Mouse (Mus musculus) midbrain, embryonic 15.5 days (tissue): ENCODE measurements around the gene Arhgap15. TPM values are rescaled to one million over a fixed set of nuclear protein-coding genes. Genes with fewer than 3 reads are reported as not detected.

Experiments used
- ATAC-seq: fragments of 200-750 bp; cut with Nextera tagmentation; replicated peaks from 2 replicates; pipeline ENCODE4 v1.8.0; 2017; ENCODE audit warnings: moderate TSS enrichment
- H3K27ac ChIP-seq: fragments of 300-500 bp; sonication (generic); 2 replicates; pipeline ENCODE4 v1.5.1; 2015; ENCODE audit warnings: mild to moderate bottlenecking, inconsistent platforms
- H3K27me3 ChIP-seq: fragments of 300-500 bp; sonication (generic); replicated peaks from 2 replicates; pipeline ENCODE4 v1.6.1; 2015; ENCODE audit warnings: inconsistent platforms
- H3K36me3 ChIP-seq: fragments of 300-500 bp; sonication (generic); replicated peaks from 2 replicates; pipeline ENCODE4 v1.6.1; 2015; ENCODE audit warnings: inconsistent platforms
- H3K4me1 ChIP-seq: fragments of 300-500 bp; sonication (generic); 2 replicates; pipeline ENCODE4 v1.6.1; 2015; ENCODE audit warnings: inconsistent platforms
- H3K4me2 ChIP-seq: fragments of 300-500 bp; sonication (generic); 2 replicates; pipeline ENCODE4 v1.6.1; 2015; ENCODE audit warnings: inconsistent platforms, mild to moderate bottlenecking, moderate library complexity
- H3K4me3 ChIP-seq: fragments of 300-500 bp; sonication (generic); 2 replicates; pipeline ENCODE4 v1.5.1; 2015; ENCODE audit warnings: mild to moderate bottlenecking, inconsistent platforms
- H3K9ac ChIP-seq: fragments of 300-500 bp; sonication (generic); 2 replicates; pipeline ENCODE4 v1.6.1; 2015; ENCODE audit warnings: mild to moderate bottlenecking, inconsistent platforms
- H3K9me3 ChIP-seq: fragments of 300-500 bp; sonication (generic); 2 replicates; pipeline ENCODE4 v1.6.1; 2016; ENCODE audit warnings: inconsistent platforms
- WGBS: fragments of 180-500 bp; shearing (Covaris S2); methylation state at CpG from one replicate; pipeline ENCODE4 v1.1.7; 2015; ENCODE audit warnings: mixed read lengths; 5-methylcytosine and 5-hydroxymethylcytosine counted together
- polyA plus RNA-seq: library from polyadenylated mRNA; unstranded; fragments of >200 nt; fragmentation: Nextera tagmentation; extraction: Ambion mirVana; gene quantifications from 2 replicates; pipeline ENCODE4 v1.2.1, GENCODE M21; 2015

Arhgap15 gene
- polyA plus RNA-seq, 1 experiment from 2014 or later: 0.79 TPM

DNA sequence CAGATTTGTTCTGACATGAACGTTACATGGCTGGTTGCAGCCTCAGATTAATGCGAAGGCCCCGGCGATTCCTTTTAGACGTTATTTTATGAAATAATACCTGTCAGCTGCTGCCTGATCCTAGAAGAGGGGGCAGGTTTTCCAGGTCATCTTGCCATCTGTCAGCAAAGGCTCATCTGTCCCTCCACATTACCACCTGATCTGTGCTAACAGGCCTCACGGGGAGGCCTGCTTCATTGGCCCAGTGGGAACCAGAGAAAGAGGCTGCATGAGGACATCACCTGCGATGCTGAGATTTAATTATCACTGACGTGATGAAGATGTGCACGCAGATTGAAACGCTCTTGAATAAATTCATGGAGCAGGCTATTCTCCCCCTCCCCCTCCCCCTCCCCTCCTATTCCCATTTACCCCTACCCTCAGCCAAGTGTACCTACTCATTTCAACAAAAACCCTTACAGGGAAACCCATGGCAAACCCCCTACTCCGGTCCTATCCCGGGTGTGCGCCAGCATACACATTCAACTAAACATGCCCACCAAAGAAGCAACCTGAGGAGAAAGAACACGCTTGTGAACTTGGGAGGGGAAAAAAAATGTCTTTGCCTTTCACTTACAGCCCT, 268.9 kb downstream of the Arhgap15 start:
- 48% methylated on average over 14 of the region's 14 CpGs for WGBS
- H3K27ac ChIP-seq: no peak overlapping the region
- ATAC-seq: peak; percentile 80

DNA sequence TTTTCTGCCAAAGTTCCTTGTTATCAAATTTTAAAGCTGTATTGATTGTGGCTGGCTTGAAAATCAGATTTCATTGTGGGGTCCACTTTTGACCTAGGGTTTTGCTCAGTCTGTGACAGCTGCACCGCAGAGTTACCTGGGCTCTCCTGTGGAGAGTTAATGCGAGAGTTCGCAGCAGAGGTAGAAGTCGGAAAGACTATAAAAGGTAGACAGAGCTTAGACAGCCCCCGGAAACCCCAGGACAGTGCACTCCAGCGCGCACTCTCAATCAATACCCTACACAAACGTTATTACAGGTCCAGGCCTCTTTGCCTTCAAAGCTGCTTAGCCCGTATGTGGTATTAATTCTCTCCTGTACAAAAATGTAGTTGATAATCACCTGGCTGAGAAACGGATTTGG, 269.4 kb downstream of the Arhgap15 start:
- H3K27me3 ChIP-seq: no peaks in the 10 kb centered on the region
- ATAC-seq: peak; percentile 56
- H3K9ac ChIP-seq: no peak overlapping the region
- H3K4me1 ChIP-seq: 0 out of 2 replicates have a peak, but pooled peaks cover 4% of the 10 kb centered on the region
- no peaks in the 10 kb centered on the region for H3K36me3 ChIP-seq
- H3K27ac ChIP-seq: no peak overlapping the region
- H3K4me2 ChIP-seq: no peak overlapping the region
- no peak overlapping the region for H3K4me3 ChIP-seq
- 73% methylated on average over 10 of the region's 10 CpGs for WGBS
- no peaks in the 10 kb centered on the region for H3K9me3 ChIP-seq

More for the DNA sequence above, 268.9 kb downstream of the Arhgap15 start:
- Histone ChIP-seq H3K36me3 (no peaks in the 10 kb centered on the region), H3K9me3 (no peaks in the 10 kb centered on the region), H3K9ac (no peak overlapping the region), H3K4me2 (no peak overlapping the region), H3K27me3 (no peaks in the 10 kb centered on the region), H3K4me3 (no peak overlapping the region), H3K4me1 (0 out of 2 replicates have a peak, but pooled peaks cover 4% of the 10 kb centered on the region)

DNA sequence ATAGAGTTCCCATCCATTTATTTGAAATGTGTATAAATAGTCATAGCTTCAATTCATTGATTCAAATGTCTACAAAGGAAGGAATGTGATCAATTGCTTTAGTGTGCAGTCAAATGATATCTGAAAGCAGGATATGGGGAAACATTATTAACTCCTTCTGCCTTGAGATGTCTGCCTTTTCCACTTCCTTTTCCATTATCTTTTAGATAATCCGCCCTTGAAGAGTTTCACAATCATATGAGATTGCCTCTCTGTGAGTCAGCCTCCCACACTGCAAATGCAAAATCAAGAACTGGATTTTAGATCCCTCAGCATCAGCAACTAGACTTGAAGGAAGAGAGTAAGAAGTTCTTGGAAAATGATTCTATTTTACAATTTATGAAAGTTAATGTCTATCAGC, 276.1 kb downstream of the Arhgap15 start:
- Histone ChIP-seq H3K4me2 (no peak overlapping the region), H3K36me3 (no peaks in the 10 kb centered on the region), H3K27me3 (no peaks in the 10 kb centered on the region), H3K4me1 (no peaks in the 10 kb centered on the region), H3K27ac (no peak overlapping the region), H3K4me3 (no peak overlapping the region), H3K9me3 (no peaks in the 10 kb centered on the region), H3K9ac (no peak overlapping the region)
- WGBS: 78% methylated on average over 1 of the region's 1 CpGs
- ATAC-seq: no peak

DNA sequence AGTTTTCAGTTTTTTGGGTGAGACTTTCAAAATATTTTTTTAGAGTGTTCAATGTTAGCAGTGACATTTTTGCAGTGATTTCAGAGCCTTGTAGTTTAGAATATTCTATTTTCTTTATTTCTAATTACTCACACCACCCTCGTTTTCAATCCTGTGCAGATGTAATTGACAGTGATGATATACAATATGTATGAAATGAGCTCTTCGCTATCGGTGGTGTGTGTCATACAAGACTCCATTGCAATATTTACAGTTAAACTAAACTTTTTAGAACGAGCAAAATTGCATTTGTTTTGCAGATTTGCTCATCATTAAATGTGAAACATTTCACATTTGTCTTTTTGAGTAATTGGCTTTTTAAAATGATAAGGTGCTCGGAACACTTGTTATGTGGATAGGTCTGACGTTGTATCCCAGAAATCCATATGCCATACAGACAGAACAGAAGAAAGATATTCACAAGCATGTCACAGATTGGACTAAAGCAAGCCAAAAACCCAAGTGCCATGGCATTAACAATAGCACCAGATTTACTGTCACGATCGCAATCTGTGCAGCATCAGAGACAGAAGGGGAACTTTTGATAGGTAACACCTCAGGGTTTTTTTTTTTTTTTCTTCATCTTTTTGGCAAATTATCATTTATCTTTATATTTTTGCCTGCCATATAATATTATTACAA, 280.6 kb downstream of the Arhgap15 start:
- no peak for ATAC-seq
- 82% methylated on average over 8 of the region's 8 CpGs for WGBS

DNA sequence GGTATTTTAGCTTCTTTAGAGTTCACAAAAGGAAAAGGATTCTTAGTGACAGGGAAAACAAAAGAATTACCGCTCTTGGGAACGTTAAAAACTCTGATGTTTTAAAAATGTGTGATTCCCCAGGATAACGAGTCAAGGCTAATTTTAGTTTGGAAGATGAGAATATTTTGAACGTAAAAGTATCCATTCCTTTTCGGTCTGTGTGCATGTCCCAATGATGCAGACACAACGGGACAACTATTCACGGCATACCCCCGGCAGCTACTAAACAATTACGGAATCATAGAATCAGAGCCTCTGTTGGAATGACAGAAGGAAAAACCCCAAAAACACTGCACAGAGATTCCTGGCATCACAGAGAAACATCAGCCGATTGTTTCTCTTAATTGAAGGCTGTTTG, 281.2 kb downstream of the Arhgap15 start:
- Histone ChIP-seq H3K36me3 (no peaks in the 10 kb centered on the region), H3K27ac (no peak overlapping the region), H3K9me3 (no peaks in the 10 kb centered on the region), H3K9ac (no peak overlapping the region), H3K4me1 (no peaks in the 10 kb centered on the region), H3K27me3 (no peaks in the 10 kb centered on the region), H3K4me2 (no peak overlapping the region), H3K4me3 (no peak overlapping the region)
- WGBS: 91% methylated on average over 10 of the region's 10 CpGs
- no peak for ATAC-seq

More for the DNA sequence above, 280.6 kb downstream of the Arhgap15 start:
- Histone ChIP-seq H3K27ac (no peak overlapping the region), H3K36me3 (no peaks in the 10 kb centered on the region), H3K4me1 (no peaks in the 10 kb centered on the region), H3K4me2 (no peak overlapping the region), H3K9ac (no peak overlapping the region), H3K4me3 (no peak overlapping the region), H3K27me3 (no peaks in the 10 kb centered on the region), H3K9me3 (no peaks in the 10 kb centered on the region)

DNA sequence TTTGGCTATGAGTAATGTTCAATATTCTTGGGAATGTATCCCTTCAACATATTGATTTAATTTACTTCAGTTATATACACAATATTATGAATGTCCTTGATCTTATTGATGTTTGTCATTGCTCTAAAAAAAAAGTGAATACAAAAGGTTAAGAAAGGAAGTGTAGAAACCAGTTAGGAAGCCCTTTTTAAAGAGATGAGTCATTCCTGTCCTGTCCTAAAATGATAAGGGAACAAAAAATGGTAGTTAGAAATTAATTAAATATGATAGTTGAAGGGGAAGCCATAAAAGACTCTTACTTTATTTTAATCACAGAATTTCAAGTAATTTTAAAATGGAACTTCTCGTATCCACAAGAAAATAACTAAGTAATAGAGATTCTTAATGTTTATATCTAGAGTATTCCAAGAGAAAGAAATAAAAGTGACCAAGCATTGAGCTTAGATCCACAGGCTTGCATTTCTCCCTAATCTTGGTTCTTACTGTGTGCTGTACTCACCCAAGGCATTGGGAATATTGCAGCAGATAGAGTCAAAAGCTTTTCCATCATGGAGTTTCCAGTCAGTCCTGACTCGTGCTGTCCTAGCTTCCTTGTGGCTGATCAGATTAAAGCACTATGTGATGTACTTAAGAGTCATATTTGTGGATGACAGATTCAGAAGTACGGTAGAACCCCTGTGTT, 291.0 kb downstream of the Arhgap15 start:
- H3K4me2 ChIP-seq: no peak overlapping the region
- no peak for ATAC-seq
- H3K36me3 ChIP-seq: no peaks in the 10 kb centered on the region
- H3K27ac ChIP-seq: no peak overlapping the region
- H3K4me3 ChIP-seq: no peak overlapping the region
- H3K9ac ChIP-seq: no peak overlapping the region
- H3K4me1 ChIP-seq: no peaks in the 10 kb centered on the region
- no peaks in the 10 kb centered on the region for H3K27me3 ChIP-seq
- WGBS: 83% methylated on average over 3 of the region's 3 CpGs
- H3K9me3 ChIP-seq: no peaks in the 10 kb centered on the region

DNA sequence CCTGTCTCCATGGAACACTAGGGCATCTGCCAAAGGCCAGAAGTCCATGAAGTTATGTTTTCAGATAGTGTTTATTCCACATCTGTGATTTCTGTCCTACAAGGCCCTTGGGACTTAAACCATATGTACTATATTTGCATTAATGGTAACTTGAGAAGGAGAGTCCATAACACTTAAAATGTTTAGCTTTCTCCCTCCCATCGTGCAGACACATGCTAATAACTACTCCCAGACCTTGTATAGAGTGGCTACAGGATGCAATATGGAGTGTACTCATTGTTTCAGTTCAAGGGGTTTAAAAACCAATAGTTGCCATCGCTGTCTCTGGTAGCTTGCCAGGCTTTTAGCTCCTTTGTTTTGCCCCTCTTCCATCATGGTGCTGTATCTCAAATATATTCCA, 295.5 kb downstream of the Arhgap15 start:
- H3K27ac ChIP-seq: no peak overlapping the region
- H3K9ac ChIP-seq: no peak overlapping the region
- no peak for ATAC-seq
- H3K9me3 ChIP-seq: no peaks in the 10 kb centered on the region
- no peak overlapping the region for H3K4me3 ChIP-seq
- 75% methylated on average over 2 of the region's 2 CpGs for WGBS
- H3K4me1 ChIP-seq: no peaks in the 10 kb centered on the region
- no peaks in the 10 kb centered on the region for H3K36me3 ChIP-seq
- H3K27me3 ChIP-seq: no peaks in the 10 kb centered on the region
- no peak overlapping the region for H3K4me2 ChIP-seq

DNA sequence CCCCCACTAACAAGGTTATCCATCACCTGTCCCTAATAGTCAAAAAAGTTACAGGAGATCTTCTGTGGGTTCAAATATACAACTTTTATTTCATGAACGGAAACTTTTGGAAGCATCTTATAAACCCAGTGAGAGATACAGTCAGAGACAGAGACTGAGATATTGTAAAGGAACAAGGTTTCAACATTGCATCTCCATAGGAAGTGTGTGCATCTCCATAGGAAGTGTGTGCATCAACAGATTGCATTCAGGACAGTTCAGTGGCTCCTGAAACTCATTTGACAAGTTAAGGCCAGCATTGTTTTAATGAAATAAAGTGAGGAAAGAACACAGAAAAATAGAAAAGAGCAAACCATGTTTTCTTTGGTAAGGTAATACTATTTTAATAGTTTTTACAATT, 296.0 kb downstream of the Arhgap15 start:
- H3K27me3 ChIP-seq: no peaks in the 10 kb centered on the region
- no peak overlapping the region for H3K4me3 ChIP-seq
- ATAC-seq: no peak
- no peak overlapping the region for H3K4me2 ChIP-seq
- H3K9ac ChIP-seq: no peak overlapping the region
- H3K27ac ChIP-seq: no peak overlapping the region
- no peaks in the 10 kb centered on the region for H3K9me3 ChIP-seq
- H3K4me1 ChIP-seq: no peaks in the 10 kb centered on the region
- H3K36me3 ChIP-seq: no peaks in the 10 kb centered on the region
- WGBS: 96% methylated on average over 1 of the region's 1 CpGs

DNA sequence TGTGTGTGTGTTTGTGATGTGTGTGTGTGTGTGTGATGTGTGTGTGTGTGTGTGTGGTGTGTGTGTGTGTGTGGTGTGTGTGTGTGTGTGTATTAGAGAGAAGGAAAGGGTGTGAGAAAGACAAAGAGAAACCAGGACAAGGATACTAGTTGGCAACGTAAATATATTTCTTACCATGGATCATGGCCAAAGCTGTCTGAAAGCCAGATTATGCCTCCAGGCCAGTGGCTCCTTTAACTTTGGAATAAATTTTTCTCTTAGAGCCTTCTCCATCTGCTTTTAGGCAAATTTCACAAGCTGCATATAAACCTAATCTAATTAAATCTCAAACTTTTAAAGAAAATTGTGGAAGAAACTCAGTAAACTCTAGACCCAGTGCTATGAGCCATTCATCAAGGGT, 296.6 kb downstream of the Arhgap15 start:
- Histone ChIP-seq H3K4me2 (no peak overlapping the region), H3K27ac (no peak overlapping the region), H3K9me3 (no peaks in the 10 kb centered on the region), H3K4me1 (no peaks in the 10 kb centered on the region), H3K4me3 (no peak overlapping the region), H3K9ac (no peak overlapping the region), H3K36me3 (no peaks in the 10 kb centered on the region), H3K27me3 (no peaks in the 10 kb centered on the region)
- 85% methylated on average over 1 of the region's 1 CpGs for WGBS
- no peak for ATAC-seq

DNA sequence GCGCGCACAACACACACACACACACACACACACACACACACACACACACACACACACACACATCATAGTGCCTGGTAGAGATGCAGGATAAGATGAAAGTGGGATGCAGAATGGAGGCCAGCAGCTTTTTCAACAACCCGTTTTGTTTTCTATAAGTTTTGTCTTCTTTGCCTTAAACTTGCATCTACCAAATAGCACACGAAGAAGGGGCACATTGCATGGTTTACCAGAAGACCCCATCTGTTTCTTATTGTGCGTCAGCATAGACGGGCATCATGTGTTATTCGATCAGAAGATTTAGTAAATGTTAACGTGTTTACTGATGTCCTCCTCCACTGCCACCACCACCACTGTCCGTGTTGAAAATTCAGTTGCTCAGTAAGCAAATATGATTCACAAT, 311.7 kb downstream of the Arhgap15 start:
- H3K27me3 ChIP-seq: no peaks in the 10 kb centered on the region
- H3K4me3 ChIP-seq: no peak overlapping the region
- no peaks in the 10 kb centered on the region for H3K36me3 ChIP-seq
- no peak overlapping the region for H3K4me2 ChIP-seq
- H3K4me1 ChIP-seq: no peaks in the 10 kb centered on the region
- ATAC-seq: no peak
- H3K9me3 ChIP-seq: no peaks in the 10 kb centered on the region
- H3K27ac ChIP-seq: no peak overlapping the region
- no peak overlapping the region for H3K9ac ChIP-seq
- WGBS: 85% methylated on average over 9 of the region's 9 CpGs

DNA sequence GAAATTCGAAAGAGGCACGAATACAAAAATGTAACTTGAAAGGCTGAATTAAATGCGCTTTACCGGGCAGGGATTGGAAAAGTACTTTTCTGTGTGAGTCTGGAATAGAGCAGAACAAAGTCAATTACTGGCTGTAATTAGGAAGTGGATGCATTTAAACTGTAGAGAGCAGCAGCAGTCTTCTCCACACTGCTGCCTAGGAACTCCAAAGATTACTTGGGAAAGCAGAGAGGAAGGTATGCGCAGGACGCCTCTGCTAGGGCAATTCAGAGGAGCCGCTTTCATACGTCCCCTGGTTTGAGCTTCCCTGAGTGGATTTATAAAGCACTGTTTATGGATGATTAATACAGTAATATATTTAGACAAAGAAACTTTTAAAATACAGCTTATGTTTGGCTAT, 312.1 kb downstream of the Arhgap15 start:
- H3K27ac ChIP-seq: no peak overlapping the region
- H3K4me3 ChIP-seq: no peak overlapping the region
- 64% methylated on average over 8 of the region's 8 CpGs for whole genome bisulfite sequencing
- no peak overlapping the region for H3K4me2 ChIP-seq
- no peaks in the 10 kb centered on the region for H3K27me3 ChIP-seq
- no peaks in the 10 kb centered on the region for H3K9me3 ChIP-seq
- no peak for ATAC-seq
- H3K4me1 ChIP-seq: no peaks in the 10 kb centered on the region
- H3K36me3 ChIP-seq: no peaks in the 10 kb centered on the region
- H3K9ac ChIP-seq: no peak overlapping the region

DNA sequence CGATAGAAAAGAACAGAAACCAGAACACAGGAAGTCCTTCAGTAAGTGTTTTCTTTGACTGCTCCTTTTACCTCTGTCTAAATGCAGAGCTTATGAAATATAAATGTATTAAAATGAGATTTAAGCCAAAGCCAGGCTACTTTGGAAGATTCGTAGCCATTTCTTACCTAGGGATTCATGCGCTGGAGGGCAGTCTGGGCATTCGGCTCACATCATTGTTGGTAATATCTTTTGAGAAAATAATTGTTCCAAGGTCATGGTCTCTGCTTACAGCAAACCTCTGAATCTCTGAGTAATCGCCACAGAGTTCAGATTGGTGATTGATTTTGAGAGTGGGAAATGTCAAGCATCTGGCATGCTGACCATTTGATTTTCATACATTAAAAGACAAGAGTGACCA, 316.4 kb downstream of the Arhgap15 start:
- no peak for ATAC-seq
- WGBS: 72% methylated on average over 5 of the region's 5 CpGs
- H3K4me1 ChIP-seq: no peaks in the 10 kb centered on the region
- H3K9me3 ChIP-seq: no peaks in the 10 kb centered on the region
- no peak overlapping the region for H3K4me2 ChIP-seq
- H3K9ac ChIP-seq: no peak overlapping the region
- no peaks in the 10 kb centered on the region for H3K27me3 ChIP-seq
- H3K4me3 ChIP-seq: no peak overlapping the region
- no peak overlapping the region for H3K27ac ChIP-seq
- H3K36me3 ChIP-seq: no peaks in the 10 kb centered on the region
